Mouse (Mus musculus) urinary bladder, postnatal 36 days (tissue): ENCODE measurements at regions not wholly inside any gene's neighbourhood (a gene's known extent, or its start where the extent isn't known, plus 50 kb on each side); places are given as distances from the start of the nearest gene placed in this dataset.
A peak's percentile ranks its signal among the peaks of the same experiment; 100 is the strongest.
"Not testable (repeated sequence)": the region's sequence is repeated elsewhere in the genome, so short reads cannot be mapped to it uniquely, and the experiment has no call there.

Experiments used
- DNase-seq, 2 experiments: peaks; one replicate each; pipeline ENCODE4 v3.0.0; 2022; ENCODE audit warnings: low spot score in 2 of 2, mixed read lengths in 1 of 2

- DNase-seq = no peak
Observed at GRCm38 (mm10) chr7:137522450-137522849, 85.0 kb downstream of the Glrx3 start.

- no peak for DNase-seq
Observed at GRCm38 (mm10) chr7:137533476-137533875, 96.1 kb downstream of the Glrx3 start.

GRCm38 (mm10) chr7:137549991-137550390 is 112.6 kb downstream of the Glrx3 start:
- DNase-seq = no peak

GRCm38 (mm10) chr7:137552551-137553198 is 115.3 kb downstream of the Glrx3 start:
- no peak for DNase-seq

- no peak for DNase-seq
Observed at GRCm38 (mm10) chr7:137555481-137555880, 118.1 kb downstream of the Glrx3 start.

- DNase-seq = no peak
Observed at GRCm38 (mm10) chr7:137557439-137557838, 120.0 kb downstream of the Glrx3 start.

GRCm38 (mm10) chr7:137558871-137559270 is 121.5 kb downstream of the Glrx3 start:
- no peak for DNase-seq

- DNase-seq = no peak
Observed at GRCm38 (mm10) chr7:137570199-137570598, 132.8 kb downstream of the Glrx3 start.

- no peak for DNase-seq
Observed at GRCm38 (mm10) chr7:137575491-137575890, 138.1 kb downstream of the Glrx3 start.

- DNase-seq = no peak
Observed at GRCm38 (mm10) chr7:137576251-137576650, 138.8 kb downstream of the Glrx3 start.

- DNase-seq = no peak
Observed at GRCm38 (mm10) chr7:137583556-137583955, 146.1 kb downstream of the Glrx3 start.

GRCm38 (mm10) chr7:137584916-137585315 is 147.5 kb downstream of the Glrx3 start:
- DNase-seq = not testable (repeated sequence)

GRCm38 (mm10) chr7:137593570-137593969 is 156.2 kb downstream of the Glrx3 start:
- no peak for DNase-seq

GRCm38 (mm10) chr7:137595567-137595966 is 158.2 kb downstream of the Glrx3 start:
- no peak for DNase-seq

GRCm38 (mm10) chr7:137596161-137596560 is 158.7 kb downstream of the Glrx3 start:
- no peak for DNase-seq

GRCm38 (mm10) chr7:137603039-137603438 is 165.6 kb downstream of the Glrx3 start:
- DNase-seq = peak; percentile 53 to 67

GRCm38 (mm10) chr7:137609752-137610151 is 172.3 kb downstream of the Glrx3 start:
- DNase-seq = no peak

- no peak for DNase-seq
Observed at GRCm38 (mm10) chr7:137611363-137611762, 173.9 kb downstream of the Glrx3 start.

- DNase-seq = no peak
Observed at GRCm38 (mm10) chr7:137611891-137612522, 174.6 kb downstream of the Glrx3 start.

- DNase-seq = no peak
Observed at GRCm38 (mm10) chr7:137618406-137619133, 181.2 kb downstream of the Glrx3 start.

- DNase-seq = no peak
Observed at GRCm38 (mm10) chr7:137619286-137619789, 181.9 kb downstream of the Glrx3 start.

- no peak for DNase-seq
Observed at GRCm38 (mm10) chr7:137628266-137628665, 190.9 kb downstream of the Glrx3 start.

GRCm38 (mm10) chr7:137629540-137629939 is 192.1 kb downstream of the Glrx3 start:
- no peak for DNase-seq
